Mouse (Mus musculus): ENCODE results near the gene Tomt.

- TF ChIP-seq CTCF (IDR thresholded peaks at IDR 0.05; ENCODE audit: control insufficient read depth, insufficient read depth, low read length) = no peak
- TF ChIP-seq POLR2A (IDR thresholded peaks at IDR 0.05; ENCODE audit: borderline replicate concordance, control insufficient read depth, low read depth, low read length) = no peak
Measured at GRCm38 (mm10) chr7:101951648-101952047, 45.5 kb upstream of the Tomt start.
